Mouse (Mus musculus) G1E (cell line): ENCODE data around the gene Spag17. TPM values are rescaled to one million over a fixed set of nuclear protein-coding genes. Genes with fewer than 3 reads are reported as not detected.

Experiments used
- ATAC-seq: 2 replicates; pipeline ENCODE4 v1.8.0; 2016; ENCODE audit warnings: mild to moderate bottlenecking; ENCODE audit not compliant: insufficient number of reproducible peaks, poor library complexity, low FRiP score, severe bottlenecking; ENCODE audit errors: extremely low read depth
- DNase-seq: peaks from one replicate; pipeline ENCODE4 v3.0.0; 2012; ENCODE audit warnings: low spot score
- H3K27me3 ChIP-seq: 2 replicates; pipeline ENCODE4 v1.6.1; 2012; ENCODE audit warnings: mild to moderate bottlenecking, low read length, inconsistent platforms; ENCODE audit not compliant: insufficient read depth
- H3K36me3 ChIP-seq: replicated peaks from 2 replicates; pipeline ENCODE3; 2012; ENCODE audit warnings: mild to moderate bottlenecking, inconsistent platforms
- H3K4me1 ChIP-seq: 2 replicates; pipeline ENCODE4 v1.6.1; 2012; ENCODE audit warnings: low read depth, low read length, inconsistent platforms, mixed read lengths; ENCODE audit not compliant: insufficient read depth
- H3K4me3 ChIP-seq: 2 replicates; pipeline ENCODE4 v1.5.1; 2012; ENCODE audit warnings: low read depth, mild to moderate bottlenecking, inconsistent platforms, low read length, moderate library complexity, mixed read lengths
- H3K9me3 ChIP-seq: replicated peaks from 2 replicates; pipeline ENCODE4 v1.6.1; 2012; ENCODE audit warnings: inconsistent platforms
- CTCF ChIP-seq: IDR thresholded peaks from 2 replicates; pipeline ENCODE4 v1.5.1; 2012; ENCODE audit warnings: low read depth, low read length, inconsistent platforms, mixed read lengths
- GATA1 ChIP-seq: IDR thresholded peaks from 2 replicates; pipeline ENCODE4 v1.6.1; 2012; ENCODE audit warnings: borderline replicate concordance, low read length, inconsistent platforms, mixed read lengths
- GATA2 ChIP-seq: IDR thresholded peaks from 2 replicates; pipeline ENCODE4 v1.6.1; 2012; ENCODE audit warnings: low read depth, low read length, inconsistent platforms, borderline replicate concordance
- POLR2AphosphoS5 ChIP-seq: IDR thresholded peaks from 2 replicates; pipeline ENCODE4 v1.6.1; 2012; ENCODE audit warnings: low read depth, low read length, inconsistent platforms; ENCODE audit not compliant: insufficient replicate concordance
- TAL1 ChIP-seq: conservative IDR thresholded peaks from 2 replicates; pipeline ENCODE4 v1.6.1; 2012; ENCODE audit warnings: low read depth, low read length, inconsistent platforms, mixed read lengths
- polyA plus RNA-seq: library from polyadenylated mRNA; stranded (reverse); fragments of >175 nt; gene quantifications from 2 replicates; pipeline ENCODE4 v1.2.3, GENCODE M21; 2012
- total RNA-seq, 2 experiments: library from RNA; stranded (forward) in 1 of 2; stranded (reverse) in 1 of 2; fragments of 200-1000 nt in 1 of 2; fragments of >200 nt in 1 of 2; fragmentation: Nextera tagmentation in 1 of 2; gene quantifications; 2 replicates each; pipeline ENCODE4 v1.2.3; 2014 to 2017

Spag17 gene
- total and polyA plus RNA-seq, 3 experiments: 0.27 TPM; not detected in 2

DNA sequence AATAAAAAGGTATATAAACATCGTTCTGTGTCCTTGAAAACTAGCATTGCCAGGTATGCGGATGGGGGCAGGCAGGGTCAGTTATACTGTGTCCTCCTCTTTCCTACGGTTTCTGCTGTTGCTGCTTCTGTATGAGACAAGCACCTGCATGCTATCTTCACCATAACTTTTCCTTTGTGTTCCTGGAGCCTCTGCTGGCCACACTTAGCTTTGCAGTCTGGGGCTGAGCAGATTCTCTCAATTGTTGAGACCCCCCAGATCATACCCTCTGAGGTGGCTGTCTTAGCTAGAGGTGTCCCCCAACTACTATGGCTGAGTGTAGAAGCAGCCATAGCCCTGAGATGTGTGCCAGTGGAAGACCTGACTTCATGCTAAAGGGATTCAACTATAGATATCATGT is 37.7 kb downstream of the Spag17 start:
- no peak for DNase-seq
- no peak for ATAC-seq

DNA sequence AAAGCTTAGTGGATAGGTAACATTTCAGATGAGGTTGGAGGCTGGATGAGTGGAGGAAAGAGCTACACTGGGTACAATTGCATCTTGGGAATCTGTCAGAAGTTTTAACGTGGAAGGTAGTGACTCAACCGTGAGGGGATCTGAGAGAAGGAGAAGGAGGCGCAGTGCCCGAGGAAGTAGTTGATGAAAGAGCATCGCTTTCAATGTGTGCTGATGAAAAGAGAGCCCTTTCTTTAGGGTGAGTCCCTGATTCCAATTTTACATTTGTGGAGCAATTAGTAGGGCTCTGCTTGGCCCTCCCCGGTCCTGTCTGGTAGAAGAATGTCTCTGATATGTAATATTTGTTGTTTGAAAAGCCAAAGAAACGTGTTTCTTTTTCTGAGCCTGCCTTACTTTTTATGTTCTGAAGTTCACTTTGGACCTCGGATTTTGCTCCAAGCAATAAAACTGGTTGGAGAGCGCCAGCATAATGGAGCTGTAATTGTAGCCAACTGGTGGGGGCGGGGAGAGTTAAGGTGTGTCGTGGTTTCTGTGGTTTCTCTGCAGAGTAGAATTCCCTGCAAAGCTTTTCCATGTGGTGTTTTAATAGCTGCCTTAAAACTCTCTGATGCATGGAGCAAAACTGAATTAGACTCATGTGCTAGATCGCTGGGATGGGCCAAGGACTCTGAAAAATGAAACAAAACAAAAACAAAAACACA is 45.9 kb downstream of the Spag17 start:
- Histone ChIP-seq H3K27me3 (no peaks in the 10 kb centered on the region), H3K4me1 (no peaks in the 10 kb centered on the region), H3K36me3 (no peaks in the 10 kb centered on the region), H3K9me3 (peaks cover 16% of the 10 kb centered on the region), H3K4me3 (no peak overlapping the region)
- no peak for DNase-seq
- TF ChIP-seq TAL1: no peak
- TF ChIP-seq GATA2: no peak
- TF ChIP-seq POLR2AphosphoS5: no peak
- TF ChIP-seq GATA1: no peak
- TF ChIP-seq CTCF: no peak
- no peak for ATAC-seq

More for the DNA sequence above, 37.7 kb downstream of the Spag17 start:
- TF ChIP-seq GATA2 (no peak), POLR2AphosphoS5 (no peak), TAL1 (no peak), CTCF (no peak), GATA1 (no peak)
- Histone ChIP-seq H3K27me3 (no peaks in the 10 kb centered on the region), H3K4me1 (no peaks in the 10 kb centered on the region), H3K36me3 (no peaks in the 10 kb centered on the region), H3K4me3 (no peak overlapping the region), H3K9me3 (peaks cover 2% of the 10 kb centered on the region; the same call in 1 of the 2 replicates)

DNA sequence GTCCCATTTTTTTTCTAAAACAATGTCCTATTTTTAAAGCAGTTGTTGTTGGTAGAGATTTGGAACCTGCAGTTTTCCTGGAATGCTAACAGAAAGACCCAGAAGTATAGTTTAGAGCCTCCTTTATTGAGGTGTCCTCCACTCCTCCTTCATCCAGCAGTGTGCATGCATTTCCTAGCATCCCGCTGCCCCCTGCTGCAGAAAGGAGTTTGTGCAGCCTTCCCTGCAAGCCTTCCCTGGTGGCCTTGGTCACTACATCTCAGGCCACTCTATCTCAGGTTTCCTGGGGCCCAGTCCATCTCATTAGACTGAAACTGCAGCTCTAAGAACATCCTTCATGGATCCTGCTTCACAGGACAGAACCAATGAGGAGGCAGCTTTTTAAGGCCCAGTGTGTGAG is 51.0 kb downstream of the Spag17 start:
- TF ChIP-seq CTCF: no peak
- TF ChIP-seq GATA1: no peak
- no peak for TF ChIP-seq POLR2AphosphoS5
- TF ChIP-seq TAL1: no peak
- no peak for TF ChIP-seq GATA2
- no peak for DNase-seq
- Histone ChIP-seq H3K36me3 (no peaks in the 10 kb centered on the region), H3K4me3 (no peak overlapping the region), H3K27me3 (no peaks in the 10 kb centered on the region), H3K9me3 (peaks cover 2% of the 10 kb centered on the region; the same call in 1 of the 2 replicates), H3K4me1 (no peaks in the 10 kb centered on the region)
- ATAC-seq: no peak

DNA sequence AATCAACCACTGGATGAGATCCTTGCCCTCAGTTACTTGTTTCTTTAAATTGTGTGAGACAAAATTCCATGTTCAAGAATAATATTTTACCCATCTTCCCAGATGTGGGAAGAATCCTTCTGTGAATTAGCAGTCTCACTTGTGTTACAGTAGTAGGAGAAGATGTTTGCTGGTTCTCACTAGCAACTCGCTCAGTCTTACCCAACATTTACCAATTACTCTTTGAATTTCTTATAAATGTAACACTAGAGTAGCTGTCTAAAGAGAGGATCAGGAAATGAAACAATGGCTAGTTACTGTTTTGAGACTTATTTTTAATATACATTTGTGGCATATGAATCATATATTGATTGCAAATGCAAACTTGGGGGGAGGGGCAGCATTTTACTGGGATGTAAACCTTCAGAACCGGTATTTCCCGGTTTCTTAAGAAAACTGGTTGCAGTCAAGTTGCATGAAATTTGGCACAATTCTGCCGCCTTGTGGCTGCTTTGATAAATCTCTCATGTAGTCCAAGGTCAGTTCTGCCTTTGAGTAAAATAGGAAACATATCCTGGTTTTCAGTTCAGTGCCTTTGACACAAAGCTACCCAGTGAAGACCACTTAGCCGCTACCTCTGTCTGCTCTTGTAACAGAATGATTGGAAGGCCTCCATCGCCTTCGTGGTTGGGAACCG is 53.5 kb downstream of the Spag17 start:
- no peak for DNase-seq
- Histone ChIP-seq H3K36me3 (no peaks in the 10 kb centered on the region), H3K4me1 (no peaks in the 10 kb centered on the region), H3K4me3 (no peak overlapping the region), H3K27me3 (no peaks in the 10 kb centered on the region), H3K9me3 (peaks cover 5% of the 10 kb centered on the region; the same call in 1 of the 2 replicates)
- TF ChIP-seq POLR2AphosphoS5 (no peak), GATA2 (no peak), GATA1 (no peak), CTCF (no peak), TAL1 (no peak)
- no peak for ATAC-seq

DNA sequence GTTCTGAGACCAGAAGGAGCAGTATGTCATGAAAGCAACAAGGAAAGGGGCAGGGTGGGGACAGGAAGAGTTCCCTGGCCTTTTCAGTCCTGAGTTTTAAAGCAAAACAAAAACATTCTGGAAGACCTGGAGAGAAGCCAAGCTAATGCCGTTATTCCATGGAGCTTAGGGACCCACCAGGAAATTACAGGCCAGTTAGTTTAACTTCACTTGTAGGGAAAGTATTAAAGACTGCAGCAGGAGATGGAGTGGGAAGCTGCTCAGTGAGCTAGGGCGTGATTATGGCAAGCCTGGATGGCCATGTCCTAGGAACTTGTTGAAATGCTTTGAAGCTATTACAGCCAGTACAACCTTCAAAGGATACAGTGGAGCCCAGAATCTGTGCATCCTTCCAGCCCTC is 60.0 kb downstream of the Spag17 start:
- no peak for ATAC-seq
- no peaks in the 10 kb centered on the region for H3K4me1 ChIP-seq
- H3K36me3 ChIP-seq: no peaks in the 10 kb centered on the region
- peaks cover 5% of the 10 kb centered on the region; the same call in 1 of the 2 replicates for H3K9me3 ChIP-seq
- no peak for TF ChIP-seq CTCF
- no peak for TF ChIP-seq POLR2AphosphoS5
- TF ChIP-seq GATA2: no peak
- no peak for TF ChIP-seq GATA1
- TF ChIP-seq TAL1: no peak
- H3K27me3 ChIP-seq: no peaks in the 10 kb centered on the region
- H3K4me3 ChIP-seq: no peak overlapping the region
- DNase-seq: no peak

DNA sequence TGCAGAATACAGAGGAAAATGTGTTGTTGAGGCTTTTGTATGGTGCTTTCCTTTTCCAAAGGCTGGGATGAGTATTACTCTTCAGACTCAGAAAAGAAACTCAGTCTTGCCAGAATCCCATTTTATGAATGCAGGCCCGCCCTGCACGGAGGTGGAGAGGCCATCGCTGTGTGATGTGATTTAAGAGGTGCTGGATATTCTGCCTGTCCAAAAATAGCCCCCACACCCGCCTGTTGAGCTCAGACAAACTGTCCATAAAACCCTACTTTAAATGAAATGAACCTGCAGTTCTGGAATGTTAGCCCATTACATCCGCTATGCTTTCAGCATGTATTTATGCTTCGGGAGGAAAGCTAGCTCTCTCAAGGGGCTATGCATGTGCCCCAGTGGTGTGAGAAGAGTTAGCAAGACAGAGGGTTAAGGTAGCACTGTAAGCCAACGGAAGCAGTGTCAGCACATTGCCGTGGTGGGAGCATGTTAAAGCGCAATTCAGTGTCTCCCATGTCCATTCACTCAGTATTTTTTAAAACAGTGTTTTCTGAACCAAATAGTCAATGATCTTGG is 68.9 kb downstream of the Spag17 start:
- DNase-seq (no peak), ATAC-seq (no peak)
- H3K27me3 ChIP-seq: no peaks in the 10 kb centered on the region
- TF ChIP-seq CTCF (no peak), POLR2AphosphoS5 (no peak), GATA2 (no peak), GATA1 (no peak), TAL1 (no peak)
- H3K4me3 ChIP-seq: no peak overlapping the region
- peaks cover 6% of the 10 kb centered on the region for H3K9me3 ChIP-seq
- H3K36me3 ChIP-seq: no peaks in the 10 kb centered on the region
- no peaks in the 10 kb centered on the region for H3K4me1 ChIP-seq
